Mouse (Mus musculus) heart, embryonic 11.5 days (tissue): ENCODE measurements around the gene P2rx1. TPM values are rescaled to one million over a fixed set of nuclear protein-coding genes. Genes with fewer than 3 reads are reported as not detected.

Experiments
- ATAC-seq: fragments of 200-750 bp; cut with Nextera tagmentation; replicated peaks from 2 replicates; pipeline ENCODE4 v1.8.0; 2017; ENCODE audit warnings: moderate library complexity; ENCODE audit not compliant: insufficient number of reproducible peaks, low FRiP score, low TSS enrichment
- H3K27ac ChIP-seq: fragments of 300-500 bp; sonication (generic); 2 replicates; pipeline ENCODE4 v1.5.1; 2014; ENCODE audit warnings: mild to moderate bottlenecking, low read depth, low read length
- H3K27me3 ChIP-seq: fragments of 300-500 bp; sonication (generic); 2 replicates; pipeline ENCODE4 v1.6.1; 2014; ENCODE audit warnings: mild to moderate bottlenecking, low read length, mixed read lengths; ENCODE audit not compliant: control insufficient read depth, insufficient read depth
- H3K36me3 ChIP-seq: fragments of 300-500 bp; sonication (generic); 2 replicates; pipeline ENCODE4 v1.6.1; 2014; ENCODE audit warnings: mild to moderate bottlenecking, low read length, moderate library complexity, mixed read lengths; ENCODE audit not compliant: control insufficient read depth, insufficient read depth
- H3K4me1 ChIP-seq: fragments of 300-500 bp; sonication (generic); 2 replicates; pipeline ENCODE4 v1.6.1; 2014; ENCODE audit warnings: low read length; ENCODE audit not compliant: control insufficient read depth, insufficient read depth
- H3K4me2 ChIP-seq: fragments of 300-500 bp; sonication (generic); 2 replicates; pipeline ENCODE4 v1.6.1; 2014; ENCODE audit warnings: mild to moderate bottlenecking, moderate library complexity
- H3K4me3 ChIP-seq: fragments of 300-500 bp; sonication (generic); 2 replicates; pipeline ENCODE4 v1.5.1; 2014; ENCODE audit warnings: low read depth, low read length
- H3K9ac ChIP-seq: fragments of 300-500 bp; sonication (generic); 2 replicates; pipeline ENCODE4 v1.6.1; 2014; ENCODE audit warnings: mild to moderate bottlenecking, low read depth, low read length, moderate library complexity
- H3K9me3 ChIP-seq: fragments of 300-500 bp; sonication (generic); replicated peaks from 2 replicates; pipeline ENCODE4 v1.6.1; 2016; ENCODE audit warnings: low read length; ENCODE audit not compliant: control insufficient read depth
- WGBS: fragments of 180-500 bp; shearing (Covaris S2); extraction: QIAGEN DNeasy Blood & Tissue Kit; methylation state at CpG from one replicate; pipeline ENCODE4 v1.1.7; 2014; ENCODE audit not compliant: insufficient replicate concordance; 5-methylcytosine and 5-hydroxymethylcytosine counted together
- polyA plus RNA-seq: library from polyadenylated mRNA; unstranded; fragments of >200 nt; fragmentation: Nextera tagmentation; extraction: Ambion mirVana; gene quantifications from 2 replicates; pipeline ENCODE4 v1.2.1, GENCODE M21; 2014

The P2rx1 gene
- polyA plus RNA-seq, 1 experiment from 2014 or later, result 2.9 TPM

- H3K4me1 ChIP-seq, result peaks cover 4% of the 10 kb centered on the region; the same call in 1 of the 2 replicates
- ATAC-seq, result no peak
- H3K27ac ChIP-seq, result no peak overlapping the region
- no peaks in the 10 kb centered on the region for H3K36me3 ChIP-seq
- H3K9me3 ChIP-seq, result no peaks in the 10 kb centered on the region
- no peak overlapping the region for H3K4me3 ChIP-seq
- H3K4me2 ChIP-seq, result no peak overlapping the region
- no peak overlapping the region for H3K9ac ChIP-seq
- WGBS, result 83% methylated on average over 9 of the region's 9 CpGs
- peaks cover 4% of the 10 kb centered on the region for H3K27me3 ChIP-seq
Measured at GRCm38 (mm10) chr11:72982516-72982915, 16.4 kb upstream of the P2rx1 start.

- H3K4me1 ChIP-seq, result peaks cover 8% of the 10 kb centered on the region; the same call in 1 of the 2 replicates
Measured at GRCm38 (mm10) chr11:72983283-72983682, 15.6 kb upstream of the P2rx1 start.

GRCm38 (mm10) chr11:72986745-72987144 lies 12.2 kb upstream of the P2rx1 start:
- Histone ChIP-seq H3K27ac (no peak overlapping the region), H3K27me3 (no peaks in the 10 kb centered on the region), H3K4me1 (peaks cover 15% of the 10 kb centered on the region), H3K4me3 (no peak overlapping the region), H3K4me2 (no peak overlapping the region), H3K9me3 (no peaks in the 10 kb centered on the region), H3K9ac (no peak overlapping the region), H3K36me3 (no peaks in the 10 kb centered on the region)
- no peak for ATAC-seq
- 73% methylated on average over 5 of the region's 5 CpGs for WGBS

More at GRCm38 (mm10) chr11:72983283-72983682, 15.6 kb upstream of the P2rx1 start:
- no peak overlapping the region for H3K9ac ChIP-seq
- H3K27me3 ChIP-seq, result peaks cover 4% of the 10 kb centered on the region
- 38% methylated on average over 5 of the region's 5 CpGs for WGBS
- no peaks in the 10 kb centered on the region for H3K36me3 ChIP-seq
- H3K4me2 ChIP-seq, result no peak overlapping the region
- ATAC-seq, result no peak
- H3K9me3 ChIP-seq, result no peaks in the 10 kb centered on the region
- H3K27ac ChIP-seq, result no peak overlapping the region
- no peak overlapping the region for H3K4me3 ChIP-seq

- no peak overlapping the region for H3K4me3 ChIP-seq
- no peak for ATAC-seq
- H3K4me2 ChIP-seq, result no peak overlapping the region
- no peak overlapping the region for H3K27ac ChIP-seq
- H3K36me3 ChIP-seq, result no peaks in the 10 kb centered on the region
- no peaks in the 10 kb centered on the region for H3K27me3 ChIP-seq
- no peaks in the 10 kb centered on the region for H3K9me3 ChIP-seq
- no peak overlapping the region for H3K9ac ChIP-seq
- H3K4me1 ChIP-seq, result peaks cover 20% of the 10 kb centered on the region
- WGBS, result 52% methylated on average over 5 of the region's 5 CpGs
Measured at GRCm38 (mm10) chr11:72987234-72987633, 11.7 kb upstream of the P2rx1 start.

- Histone ChIP-seq H3K4me1 (peaks cover 21% of the 10 kb centered on the region), H3K36me3 (no peaks in the 10 kb centered on the region)
Measured at GRCm38 (mm10) chr11:72987807-72988206, 11.1 kb upstream of the P2rx1 start.

GRCm38 (mm10) chr11:72989044-72989443 lies 9.9 kb upstream of the P2rx1 start:
- Histone ChIP-seq H3K27me3 (no peaks in the 10 kb centered on the region), H3K4me2 (no peak overlapping the region), H3K4me3 (no peak overlapping the region), H3K9me3 (no peaks in the 10 kb centered on the region), H3K9ac (no peak overlapping the region), H3K4me1 (peaks cover 21% of the 10 kb centered on the region), H3K27ac (no peak overlapping the region), H3K36me3 (no peaks in the 10 kb centered on the region)
- no peak for ATAC-seq
- 72% methylated on average over 6 of the region's 6 CpGs for WGBS

More at GRCm38 (mm10) chr11:72987807-72988206, 11.1 kb upstream of the P2rx1 start:
- no peak overlapping the region for H3K4me3 ChIP-seq
- H3K27me3 ChIP-seq, result no peaks in the 10 kb centered on the region
- WGBS, result 36% methylated on average over 5 of the region's 5 CpGs
- H3K9ac ChIP-seq, result no peak overlapping the region
- no peak overlapping the region for H3K27ac ChIP-seq
- H3K9me3 ChIP-seq, result no peaks in the 10 kb centered on the region
- no peak overlapping the region for H3K4me2 ChIP-seq
- ATAC-seq, result no peak

- Histone ChIP-seq H3K9ac (no peak overlapping the region), H3K4me3 (no peak overlapping the region), H3K9me3 (no peaks in the 10 kb centered on the region), H3K4me2 (no peak overlapping the region), H3K36me3 (no peaks in the 10 kb centered on the region), H3K27ac (no peak overlapping the region), H3K27me3 (no peaks in the 10 kb centered on the region), H3K4me1 (peaks cover 21% of the 10 kb centered on the region)
- WGBS, result 75% methylated on average over 9 of the region's 9 CpGs
- no peak for ATAC-seq
Measured at GRCm38 (mm10) chr11:72990688-72991087, 8.2 kb upstream of the P2rx1 start.

GRCm38 (mm10) chr11:72991961-72992360 lies 6.9 kb upstream of the P2rx1 start:
- no peak overlapping the region for H3K27ac ChIP-seq
- no peak for ATAC-seq
- H3K36me3 ChIP-seq, result no peaks in the 10 kb centered on the region
- H3K4me2 ChIP-seq, result no peak overlapping the region; the same call in 1 of the 2 replicates
- H3K4me1 ChIP-seq, result peaks cover 21% of the 10 kb centered on the region
- H3K27me3 ChIP-seq, result no peaks in the 10 kb centered on the region
- no peak overlapping the region for H3K9ac ChIP-seq
- H3K4me3 ChIP-seq, result no peak overlapping the region
- 41% methylated on average over 9 of the region's 9 CpGs for WGBS
- H3K9me3 ChIP-seq, result no peaks in the 10 kb centered on the region

GRCm38 (mm10) chr11:72996346-72996745 lies 2.6 kb upstream of the P2rx1 start:
- Histone ChIP-seq H3K27me3 (no peaks in the 10 kb centered on the region), H3K4me3 (no peak overlapping the region), H3K36me3 (no peaks in the 10 kb centered on the region), H3K9me3 (no peaks in the 10 kb centered on the region), H3K4me2 (no peak overlapping the region), H3K27ac (no peak overlapping the region), H3K4me1 (peaks cover 22% of the 10 kb centered on the region), H3K9ac (no peak overlapping the region)
- WGBS, result 82% methylated on average over 6 of the region's 6 CpGs
- no peak for ATAC-seq
